Mouse (Mus musculus): Measurements from ENCODE around the gene Pced1b.
A peak's percentile ranks its signal among the peaks of the same experiment; 100 is the strongest.

Gene Pced1b

DNA sequence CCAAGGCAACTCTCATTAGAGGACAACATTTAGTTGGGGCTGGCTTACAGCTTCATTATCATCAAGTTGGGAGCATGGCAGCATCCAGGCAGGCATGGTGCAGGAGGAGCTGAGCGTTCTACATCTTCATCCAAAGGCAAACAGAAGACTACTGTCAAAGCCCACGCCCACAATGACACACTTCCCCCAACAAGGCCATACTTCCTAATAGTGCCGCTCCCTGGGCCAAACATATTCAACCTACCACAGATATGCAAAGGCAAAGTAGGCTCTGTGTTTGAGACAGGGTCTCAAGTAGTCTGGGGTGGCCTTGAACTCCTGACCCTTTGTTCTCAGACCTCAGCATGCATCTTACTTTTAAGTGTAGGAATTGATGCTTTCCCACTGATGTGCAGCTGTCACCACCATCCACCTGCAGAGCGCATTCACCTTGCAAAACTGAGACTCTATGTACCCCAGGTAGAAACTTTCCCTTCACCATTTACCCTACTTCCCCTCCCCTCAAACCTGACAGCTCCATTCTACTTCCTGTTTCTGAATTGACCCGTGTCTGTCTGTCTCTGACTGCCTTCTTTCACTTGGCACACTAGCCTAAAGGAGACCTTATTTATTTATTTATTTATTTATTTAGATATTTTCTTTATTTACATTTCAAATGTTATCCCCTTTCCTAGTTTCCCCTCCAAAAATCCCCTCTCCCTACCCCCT lies 40.7 kb downstream of the Pced1b start:
- no peak for DNase-seq (ENCODE audit: low spot score)

DNA sequence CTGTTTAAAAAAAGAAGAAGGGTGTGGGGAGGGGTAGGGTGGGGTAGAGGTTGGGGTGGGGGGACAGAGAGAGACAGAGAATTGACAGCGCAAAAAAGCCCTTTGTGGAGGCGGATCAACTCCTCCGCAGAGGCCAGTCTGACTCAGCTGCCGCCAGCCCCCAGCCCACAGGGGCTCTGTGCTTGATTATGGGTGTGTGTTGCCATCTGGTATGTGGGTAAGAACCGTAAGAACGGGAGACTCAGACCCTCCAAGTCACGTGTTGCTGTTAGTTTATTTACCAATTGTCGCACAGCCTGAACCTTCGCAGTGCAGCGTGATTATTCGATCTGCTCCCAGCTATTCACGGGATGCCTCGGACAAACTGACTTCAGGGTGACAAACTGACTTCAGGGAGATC lies 41.8 kb downstream of the Pced1b start:
- no peak for DNase-seq (ENCODE audit: low spot score)

DNA sequence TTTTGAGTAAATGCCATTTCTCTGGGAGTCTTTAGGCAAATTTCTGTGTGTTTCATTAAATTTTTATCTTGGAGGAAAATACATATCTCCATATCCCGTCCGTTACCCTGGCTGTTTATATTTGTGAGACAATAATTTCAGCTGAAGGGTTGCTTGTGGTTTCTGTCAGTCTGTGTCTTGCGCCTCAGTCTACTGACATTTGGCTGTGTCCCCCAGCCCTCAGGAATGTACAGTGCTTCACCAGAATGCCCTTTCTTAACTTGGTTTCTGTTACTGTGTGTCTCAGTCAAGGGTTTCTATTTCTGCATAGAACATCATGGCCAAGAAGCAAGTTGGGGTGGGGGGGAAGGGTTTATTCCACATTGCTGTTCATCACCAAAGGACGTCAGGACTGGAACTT lies 42.3 kb downstream of the Pced1b start:
- DNase-seq (ENCODE audit: low spot score) = no peak

DNA sequence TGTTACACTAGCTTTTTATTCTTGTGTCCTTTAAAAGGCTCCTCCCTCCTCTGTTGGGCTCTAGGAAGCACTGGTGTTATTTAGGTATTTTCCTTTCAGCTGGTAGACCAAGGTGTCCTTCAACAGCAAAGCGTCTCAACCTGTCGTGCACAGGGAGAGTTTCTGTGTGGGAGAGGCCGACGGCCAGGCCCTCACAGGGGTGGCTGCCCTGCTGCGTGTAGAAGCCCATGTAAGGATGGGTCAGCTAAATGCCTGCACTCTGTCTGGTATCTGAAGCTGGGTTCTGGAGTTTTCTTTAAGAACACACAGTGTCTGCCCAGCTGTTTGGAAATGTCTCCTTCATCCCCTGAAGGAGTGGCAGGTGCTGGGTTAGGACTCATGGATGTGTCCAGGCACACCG lies 43.4 kb downstream of the Pced1b start:
- no peak for DNase-seq (ENCODE audit: low spot score)

DNA sequence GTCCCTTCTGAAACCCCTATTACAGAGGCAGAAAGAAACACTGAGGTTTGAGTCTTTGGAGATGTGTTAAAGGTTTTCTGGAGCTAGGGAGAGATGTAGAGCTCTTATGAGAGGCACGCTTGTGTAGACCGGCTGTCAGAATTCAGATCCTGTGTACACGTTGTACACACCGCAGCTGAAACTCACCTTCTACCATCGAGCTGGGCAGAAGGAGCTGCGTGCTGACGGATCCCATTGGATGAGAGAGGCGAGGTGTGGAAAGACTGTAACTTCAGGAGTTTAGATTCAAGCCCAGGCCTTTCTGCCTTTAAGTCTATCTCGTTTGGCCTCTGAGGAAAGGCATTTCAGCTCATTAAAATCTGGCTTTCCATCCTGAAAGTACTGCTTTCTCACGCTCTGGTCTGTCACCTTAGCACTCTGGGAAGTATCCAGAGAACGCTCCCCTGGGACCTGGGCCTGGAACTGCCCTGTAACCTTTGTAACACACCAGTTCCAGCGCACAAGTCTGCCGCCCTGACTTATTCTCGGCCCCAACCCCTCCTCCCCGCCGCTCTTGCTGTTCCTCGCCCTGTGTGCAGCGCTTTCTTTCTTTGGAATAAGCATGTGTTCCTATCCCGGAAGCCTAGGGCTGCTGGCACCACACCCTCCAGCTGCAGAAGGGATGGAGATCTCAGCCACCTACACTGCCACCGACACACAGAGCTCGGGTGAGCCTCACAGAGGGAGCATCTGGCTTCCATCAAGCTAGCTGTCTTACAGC lies 44.6 kb downstream of the Pced1b start:
- DNase-seq (ENCODE audit: low spot score) = peak; percentile 21

DNA sequence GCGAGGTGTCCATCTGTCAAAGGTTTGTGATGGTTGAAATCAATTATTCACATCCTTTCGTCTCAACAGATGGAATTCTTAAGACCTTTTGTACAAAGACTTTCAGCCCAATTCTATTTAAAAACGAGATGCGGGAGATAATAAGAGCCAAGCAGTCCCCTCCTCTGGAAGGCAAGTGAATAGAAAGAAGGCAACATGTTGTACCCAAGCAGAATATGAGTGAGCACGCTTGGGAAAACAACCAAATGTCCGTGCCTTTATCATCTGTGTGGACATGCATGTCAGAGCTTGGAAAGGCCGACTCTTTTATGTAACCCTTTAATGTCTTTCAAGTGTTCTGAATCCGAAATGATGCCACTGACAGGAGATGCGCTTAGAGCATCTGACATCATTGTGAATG lies 61.0 kb downstream of the Pced1b start:
- DNase-seq (ENCODE audit: low spot score) = no peak

DNA sequence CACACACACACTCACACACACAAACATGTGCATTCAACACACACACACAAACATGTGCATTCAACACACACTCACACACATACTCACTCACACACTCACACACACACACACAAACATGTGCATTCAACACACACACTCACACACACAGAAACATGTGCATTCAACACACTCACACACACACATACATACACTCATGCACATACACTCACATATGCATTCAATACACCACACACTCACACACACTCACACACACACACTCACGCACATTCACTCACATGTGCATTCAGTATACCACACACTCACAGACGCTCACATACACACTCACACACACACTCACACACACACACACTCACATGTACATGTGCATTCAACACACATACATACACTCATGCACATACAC lies 62.6 kb downstream of the Pced1b start:
- DNase-seq (ENCODE audit: low spot score) = no peak

DNA sequence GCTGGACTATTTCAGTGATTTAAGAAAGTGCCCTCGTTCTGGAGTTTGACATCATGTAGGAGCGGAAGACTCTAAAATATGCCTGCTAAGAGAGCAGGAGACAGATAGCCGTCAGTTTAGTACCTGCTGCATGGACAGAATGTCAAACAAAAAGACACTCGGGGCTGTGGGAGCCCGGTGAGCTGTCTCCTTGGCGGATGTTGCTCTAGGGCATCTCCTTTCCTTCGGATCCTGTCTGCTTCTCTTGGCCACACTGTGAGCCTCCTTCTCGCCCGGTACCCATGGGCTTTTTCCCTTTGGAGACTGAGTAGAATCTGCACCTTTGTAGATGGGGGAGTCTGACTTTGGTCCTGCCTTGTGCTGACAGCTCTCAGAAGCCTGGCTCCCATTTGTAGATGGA lies 63.3 kb downstream of the Pced1b start:
- DNase-seq (ENCODE audit: low spot score) = no peak

DNA sequence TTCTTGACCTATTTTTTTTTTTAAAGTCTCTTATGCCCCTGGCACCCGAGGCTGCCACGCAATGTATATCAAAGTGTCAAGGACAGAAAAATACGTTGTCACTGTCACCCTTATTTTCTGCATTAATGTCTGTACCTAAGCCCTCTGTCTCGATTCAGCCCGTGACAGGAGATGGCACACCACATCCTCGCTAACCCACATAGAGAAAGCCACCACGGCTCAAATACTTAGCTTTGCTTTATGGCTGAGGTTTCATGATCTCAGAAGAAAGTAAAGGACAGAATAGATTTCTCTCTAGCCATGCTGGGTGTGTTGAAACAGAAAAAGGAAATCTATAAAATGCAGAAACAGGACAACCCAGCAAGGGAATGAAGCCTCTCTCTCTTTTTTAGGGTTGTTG lies 64.3 kb downstream of the Pced1b start:
- DNase-seq (ENCODE audit: low spot score) = no peak

DNA sequence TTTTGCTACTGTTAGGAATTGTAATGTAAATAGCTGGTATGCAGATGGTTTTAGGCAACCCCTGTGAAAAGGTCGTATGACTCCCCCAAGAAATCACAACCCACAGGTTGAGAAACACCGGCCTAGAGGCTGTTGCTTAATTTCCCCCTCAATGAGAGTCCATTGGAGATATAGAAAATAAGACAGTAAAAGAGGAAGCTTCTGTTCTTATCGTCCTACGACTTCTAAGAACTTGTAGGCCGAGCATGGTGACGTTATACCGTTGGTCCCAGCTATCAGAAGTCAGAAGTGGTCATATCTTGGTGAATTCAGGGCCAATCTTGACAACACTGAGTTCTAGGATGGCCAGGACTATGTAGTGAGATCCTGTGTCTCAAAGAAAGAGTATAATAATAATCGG lies 65.0 kb downstream of the Pced1b start:
- no peak for DNase-seq (ENCODE audit: low spot score)

DNA sequence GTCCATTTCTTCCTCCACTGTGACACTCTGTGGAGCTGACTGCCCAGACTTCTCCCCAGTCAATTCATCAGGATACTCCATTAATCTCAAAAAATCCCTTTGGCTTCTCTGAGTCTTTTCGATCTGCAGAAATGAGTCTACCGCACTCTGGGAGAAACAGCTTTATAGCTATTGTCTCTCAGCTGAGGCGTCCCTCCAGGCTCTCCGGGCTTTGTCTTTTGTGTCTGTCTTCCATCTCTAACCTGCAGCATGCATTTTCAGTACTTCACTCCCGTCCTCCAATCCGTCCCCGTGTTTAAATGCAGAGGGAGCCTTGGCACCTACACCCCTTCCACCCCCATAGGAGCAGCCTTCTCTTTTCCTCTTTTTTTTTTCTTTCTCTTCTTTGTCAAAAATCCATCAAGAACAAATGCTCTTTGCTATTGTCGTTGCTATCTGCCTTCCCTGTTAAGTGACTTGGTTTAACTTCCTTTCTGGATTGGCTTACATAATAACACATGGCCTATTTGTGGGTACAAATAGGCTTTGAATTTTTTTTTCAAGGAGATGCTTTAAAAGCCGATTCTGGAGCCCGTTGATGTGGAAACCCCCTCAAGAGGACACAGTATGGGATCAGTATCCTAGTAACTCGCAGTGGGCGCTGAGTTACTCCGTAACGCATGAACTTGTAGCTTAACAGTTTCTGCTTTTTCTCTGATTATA lies 68.0 kb downstream of the Pced1b start:
- no peak for DNase-seq (ENCODE audit: low spot score)

DNA sequence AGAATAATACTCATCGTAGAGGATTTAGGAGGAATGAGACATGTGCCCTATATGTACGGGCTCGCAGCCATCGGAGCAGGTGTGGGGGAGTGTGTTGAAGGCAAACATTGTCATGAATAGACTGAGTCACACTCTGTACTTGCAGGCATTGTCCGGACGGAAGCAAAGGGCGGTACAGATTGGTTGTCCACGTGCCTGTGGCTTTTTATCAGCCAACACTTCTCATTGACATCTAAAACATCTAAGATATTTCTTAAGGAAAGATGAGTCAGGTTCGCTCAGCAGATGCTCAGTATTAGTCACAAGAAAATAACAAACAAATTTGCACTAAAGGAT lies 68.5 kb downstream of the Pced1b start:
- no peak for DNase-seq (ENCODE audit: low spot score)

DNA sequence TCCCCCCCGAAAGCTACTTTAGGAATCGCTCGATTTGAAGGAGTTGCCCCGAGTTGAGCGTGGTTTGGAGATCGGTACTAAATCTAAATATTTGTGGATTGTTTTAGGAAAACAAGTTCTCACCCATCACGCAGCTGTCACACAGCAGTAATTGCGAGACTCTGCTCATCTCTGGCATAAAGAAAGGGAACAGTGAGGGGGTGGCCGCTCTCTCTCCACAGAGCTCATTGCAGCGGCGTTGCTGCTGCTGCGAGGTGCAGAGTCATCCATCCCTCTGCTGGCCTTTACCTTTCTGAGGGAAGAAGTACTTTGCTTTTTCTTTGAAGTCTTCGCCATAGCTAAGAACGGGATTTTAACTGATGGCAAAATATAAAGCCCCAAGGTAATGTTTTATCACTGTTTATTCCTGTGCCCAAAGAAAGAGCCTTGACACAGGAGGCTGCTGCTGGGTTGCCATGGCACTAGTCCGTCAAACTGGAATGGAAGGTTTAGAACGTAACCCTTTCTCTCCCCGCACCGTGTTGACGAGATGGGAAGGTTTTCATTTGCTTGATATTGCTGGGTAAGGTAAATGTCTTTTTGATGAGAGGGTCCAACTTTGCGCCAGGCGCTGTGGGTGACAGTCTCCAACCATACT lies 71.6 kb downstream of the Pced1b start:
- no peak for DNase-seq (ENCODE audit: low spot score)

DNA sequence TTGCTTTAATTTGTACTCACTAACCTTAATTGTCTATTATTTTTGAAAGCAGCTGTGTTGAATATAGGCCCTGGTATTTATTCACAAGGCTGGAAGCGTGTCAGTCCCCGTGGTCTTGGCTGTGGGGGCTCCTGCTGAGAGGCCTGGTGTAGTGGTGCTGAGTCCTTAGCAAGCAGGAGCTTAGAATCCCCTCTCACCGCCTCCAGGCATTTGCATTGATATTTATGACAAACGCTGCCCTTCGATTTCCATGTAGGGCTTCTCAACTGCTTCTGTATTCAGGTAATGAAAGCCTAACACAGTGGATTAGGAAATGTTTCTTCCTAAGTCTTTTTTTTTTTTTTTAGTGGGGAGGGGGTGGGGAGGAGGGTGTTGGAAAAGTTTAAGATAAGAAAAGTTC lies 75.9 kb downstream of the Pced1b start:
- DNase-seq (ENCODE audit: low spot score) = no peak

DNA sequence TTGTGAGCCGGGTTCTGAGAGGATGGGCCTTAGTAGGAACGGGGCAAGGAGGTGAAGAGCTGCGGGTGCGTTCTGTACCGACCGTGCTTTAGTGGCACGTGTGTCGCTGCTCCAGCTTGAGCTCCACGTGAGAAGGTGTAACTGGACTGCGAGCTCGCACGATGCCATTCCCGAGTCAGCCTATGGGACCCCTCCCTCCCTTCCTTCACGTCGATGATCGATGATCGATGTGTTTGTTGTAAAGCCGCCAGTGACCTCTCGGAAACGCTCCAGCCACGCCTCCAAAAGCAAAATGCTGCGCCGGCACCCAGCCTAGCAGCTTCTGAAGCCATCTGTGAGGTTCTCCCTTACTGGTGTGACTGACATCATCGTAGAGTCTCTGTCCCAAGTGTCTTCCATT lies 76.6 kb downstream of the Pced1b start:
- no peak for DNase-seq (ENCODE audit: low spot score)

DNA sequence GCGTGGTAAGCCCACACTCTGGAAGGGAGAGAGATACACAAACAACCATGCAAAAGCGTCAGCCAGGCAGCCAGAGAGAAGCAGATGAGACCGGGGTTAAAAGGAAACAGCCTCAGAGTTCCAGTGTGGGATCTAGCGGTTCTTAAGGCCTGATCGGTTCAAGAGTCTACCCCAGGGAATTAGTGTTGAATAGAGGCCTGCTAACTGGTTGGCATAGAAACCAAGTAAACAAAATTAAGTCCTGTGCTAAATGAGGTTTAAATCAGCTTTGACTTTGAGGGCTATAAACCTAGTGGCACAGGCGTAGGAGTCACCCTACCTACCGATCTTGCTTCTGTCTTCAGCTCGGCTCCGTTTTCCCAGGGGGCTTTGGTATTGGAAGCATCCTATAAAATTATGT lies 77.4 kb downstream of the Pced1b start:
- DNase-seq (ENCODE audit: low spot score) = no peak

DNA sequence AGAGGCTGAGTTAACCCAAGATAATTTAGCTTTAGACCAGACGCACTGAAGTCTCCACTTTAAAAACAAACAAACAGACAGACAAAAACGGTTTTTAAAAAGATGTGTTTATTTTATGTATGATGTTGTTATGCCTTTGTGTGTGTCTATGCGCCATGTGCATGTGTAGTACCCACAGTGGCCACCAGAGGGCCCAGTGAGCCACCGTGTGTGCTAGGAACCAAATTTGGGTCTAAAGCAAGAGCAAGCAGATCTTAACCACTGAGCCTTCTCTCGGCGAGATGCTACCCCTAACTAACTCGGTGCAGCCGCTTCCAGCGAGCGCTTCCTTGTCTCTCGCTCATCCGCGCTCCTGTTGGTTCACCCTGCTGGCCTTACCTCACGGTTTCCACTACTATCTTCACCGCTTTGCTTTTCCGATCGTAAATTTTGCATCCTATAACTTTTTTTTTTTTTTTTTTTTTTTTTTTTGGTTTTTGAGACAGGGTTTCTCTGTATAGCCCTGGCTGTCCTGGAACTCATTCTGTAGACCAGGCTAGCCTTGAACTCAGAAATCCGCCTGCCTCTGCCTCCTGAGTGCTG lies 80.7 kb downstream of the Pced1b start:
- DNase-seq (ENCODE audit: low spot score) = peak; percentile 62

DNA sequence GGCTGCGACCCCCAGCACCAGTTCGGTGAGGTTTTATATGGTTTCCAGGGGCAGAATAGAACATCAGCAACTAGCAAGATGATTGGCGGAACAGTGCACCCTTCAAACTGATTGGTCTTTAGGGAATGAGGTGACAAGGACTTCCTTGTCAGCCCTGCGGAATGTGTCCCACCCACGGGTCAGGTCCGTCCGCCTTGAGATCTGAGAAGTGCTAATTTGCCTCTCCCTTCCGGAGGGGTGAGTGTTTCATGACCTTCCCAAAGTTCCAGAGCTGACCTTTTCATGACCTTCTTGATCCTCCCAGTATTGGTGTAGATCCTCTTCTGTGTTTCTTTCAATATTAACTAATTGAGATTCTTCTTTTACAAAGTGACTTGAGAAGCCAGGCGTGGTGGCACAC lies 85.7 kb downstream of the Pced1b start:
- DNase-seq (ENCODE audit: low spot score) = no peak

DNA sequence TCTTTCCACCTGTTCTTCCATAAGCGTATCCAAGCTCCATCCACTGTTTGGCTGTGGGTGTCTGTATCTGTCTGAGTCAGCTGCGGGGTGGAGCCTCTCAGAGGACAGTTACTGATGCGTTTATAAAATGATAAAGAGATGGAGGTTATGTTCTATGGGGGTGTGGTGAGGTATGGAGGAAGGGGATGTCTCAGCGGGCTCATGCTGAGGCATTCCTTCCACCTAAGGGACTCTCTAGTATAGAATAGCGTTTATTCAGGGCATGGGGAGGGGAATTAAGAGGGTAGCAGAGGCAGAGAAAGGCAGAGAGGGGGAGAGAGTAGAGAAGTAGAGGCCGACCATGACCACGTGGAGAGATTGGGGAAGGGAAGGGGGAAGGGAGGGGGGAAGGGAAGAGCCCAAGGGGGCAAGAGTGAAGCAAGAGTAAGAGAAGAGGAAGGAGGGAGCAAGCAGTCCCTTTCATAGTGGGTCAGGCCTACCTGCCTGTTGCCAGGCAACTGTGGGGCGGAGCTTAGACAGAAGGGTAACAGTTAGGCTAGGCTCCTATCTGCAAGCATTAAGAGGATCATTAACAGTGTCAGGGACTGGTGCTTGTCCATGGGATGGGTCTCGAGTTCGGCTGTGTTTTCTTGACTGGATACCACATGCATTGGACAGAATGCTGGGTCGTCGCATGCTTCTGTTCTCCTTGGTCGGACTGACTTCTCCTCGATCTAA lies 90.9 kb downstream of the Pced1b start:
- DNase-seq (ENCODE audit: low spot score) = no peak

DNA sequence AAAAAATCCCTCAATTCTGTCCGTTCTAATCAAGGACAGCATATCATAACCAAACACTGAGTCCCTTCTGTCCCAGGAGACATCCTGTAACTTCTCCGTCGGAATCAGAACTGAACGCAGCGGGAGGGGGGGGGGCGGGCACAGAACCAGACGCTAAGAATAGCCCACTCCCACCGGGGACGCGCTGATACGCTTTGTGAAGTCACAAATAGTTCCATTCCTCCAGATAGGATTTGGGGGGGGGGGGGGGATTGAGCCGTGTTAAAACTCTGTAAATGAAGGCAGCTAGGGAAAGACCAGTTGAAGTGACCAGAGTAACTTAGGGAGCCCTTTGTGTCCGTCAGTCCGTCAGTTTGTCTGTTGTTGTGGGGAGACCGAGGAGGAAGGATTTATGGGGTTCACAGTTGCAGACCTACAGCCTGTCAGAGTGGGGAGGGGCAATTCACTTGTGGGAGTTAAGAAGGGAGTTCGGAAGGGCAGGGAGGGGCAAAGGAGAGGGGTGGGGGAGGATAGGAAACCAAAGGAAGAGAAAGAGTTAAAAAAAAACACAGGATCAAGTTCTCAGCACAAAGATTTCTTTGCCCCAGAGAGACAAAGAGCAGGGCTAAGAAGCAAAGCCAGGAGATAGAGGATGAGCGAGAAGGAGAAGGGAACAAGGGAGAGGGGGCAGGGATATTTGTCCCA lies 91.6 kb downstream of the Pced1b start:
- DNase-seq (ENCODE audit: low spot score) = peak; percentile 42

DNA sequence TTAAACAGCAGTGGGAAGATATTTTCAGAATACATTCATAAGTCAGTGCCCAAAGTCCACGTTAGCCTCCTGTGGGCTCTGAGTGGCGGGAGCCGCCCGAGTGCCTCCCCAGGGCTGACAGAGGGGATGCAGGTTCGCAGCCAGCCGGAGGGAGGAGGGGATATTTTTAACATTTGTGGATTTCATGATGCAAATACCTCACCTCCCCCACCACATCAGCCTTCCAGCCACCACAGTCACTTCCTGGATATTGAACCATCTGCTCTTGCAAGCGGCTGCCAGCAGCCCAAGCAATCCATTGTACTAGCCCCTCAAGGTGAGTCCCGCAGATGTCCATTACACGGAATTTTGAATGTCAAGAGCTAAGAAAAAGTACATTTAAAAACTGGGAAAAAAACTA lies 95.4 kb downstream of the Pced1b start:
- no peak for DNase-seq (ENCODE audit: low spot score)

Measured in testis, postnatal 14 days (tissue).